Mouse (Mus musculus): ENCODE data around the gene Cyp2a22. TPM values are rescaled to one million over a fixed set of nuclear protein-coding genes. Genes with fewer than 3 reads are reported as not detected.

The Cyp2a22 gene
- polyA plus RNA-seq (2012; rRNA removed) = 0.40 and 0.50 TPM in 2 replicates

GRCm38 (mm10) chr7:26939262-26939661 lies at the start of gene Cyp2a22:
Cyp2a22 (minus strand) TSS chr7:26939384.

Other genes with a start within 250 kb of the Cyp2a22 start
- not detected in 2 replicates for gene Cyp2b19, start 182.2 kb downstream of the Cyp2a22 start, polyA plus RNA-seq (2012; rRNA removed)
- gene Cyp2g1, start 130.5 kb downstream of the Cyp2a22 start, polyA plus RNA-seq (2012; rRNA removed) = not detected in 2 replicates
- 0.18 and 0.24 TPM in 2 replicates for gene Cyp2a5, start 104.1 kb downstream of the Cyp2a22 start, polyA plus RNA-seq (2012; rRNA removed)
- 1.6 and 2.0 TPM in 2 replicates for gene Cyp2a12, start 89.7 kb upstream of the Cyp2a22 start, polyA plus RNA-seq (2012; rRNA removed)
- gene Cyp2f2, start 180.5 kb upstream of the Cyp2a22 start, polyA plus RNA-seq (2012; rRNA removed) = 0.06 and 0.10 TPM in 2 replicates
- not detected in 2 replicates for gene Cyp2t4, start 214.3 kb upstream of the Cyp2a22 start, polyA plus RNA-seq (2012; rRNA removed)
- gene Egln2, start 227.4 kb upstream of the Cyp2a22 start, polyA plus RNA-seq (2012; rRNA removed) = 20.7 and 22.5 TPM in 2 replicates
- gene Rab4b, start 239.5 kb upstream of the Cyp2a22 start, polyA plus RNA-seq (2012; rRNA removed) = 14.7 and 15.5 TPM in 2 replicates
- gene Gm21983, start 241.7 kb upstream of the Cyp2a22 start, polyA plus RNA-seq (2012; rRNA removed) = 0.08 TPM in 1 of 2 replicates, not detected in the other
- 0.12 and 0.54 TPM in 2 replicates for gene Mia, start 241.8 kb upstream of the Cyp2a22 start, polyA plus RNA-seq (2012; rRNA removed)

Data from liver, embryonic 14 days (tissue).